Mouse (Mus musculus) kidney, adult 2 months (tissue): ENCODE data around the gene Reln. TPM values are rescaled to one million over a fixed set of nuclear protein-coding genes. Genes with fewer than 3 reads are reported as not detected.

ENCODE experiments used
- DNase-seq: peaks from one replicate; pipeline ENCODE4 v3.0.0; 2021
- H3K27ac ChIP-seq: fragments of 200-500 bp; 2 replicates; pipeline ENCODE4 v1.5.1; 2012; ENCODE audit warnings: low read depth, low read length, control low read depth, inconsistent platforms; ENCODE audit not compliant: insufficient read depth
- H3K27me3 ChIP-seq: fragments of 200-500 bp; replicated peaks from 2 replicates; pipeline ENCODE4 v1.6.1; 2012; ENCODE audit warnings: mild to moderate bottlenecking, moderate library complexity, low read length, inconsistent platforms; ENCODE audit not compliant: control insufficient read depth, insufficient read depth
- H3K36me3 ChIP-seq: fragments of 200-500 bp; 2 replicates; pipeline ENCODE4 v1.6.1; 2012; ENCODE audit warnings: mild to moderate bottlenecking, moderate library complexity, low read length, inconsistent platforms; ENCODE audit not compliant: control insufficient read depth, insufficient read depth
- H3K4me1 ChIP-seq: fragments of 200-500 bp; 2 replicates; pipeline ENCODE4 v1.6.1; 2011; ENCODE audit warnings: low read length; ENCODE audit not compliant: control insufficient read depth, insufficient read depth
- H3K4me3 ChIP-seq: fragments of 200-500 bp; 2 replicates; pipeline ENCODE4 v1.5.1; 2011; ENCODE audit warnings: mild to moderate bottlenecking, low read depth, low read length, control low read depth; ENCODE audit not compliant: insufficient read depth
- CTCF ChIP-seq: fragments of 200-500 bp; conservative IDR thresholded peaks from 2 replicates; pipeline ENCODE4 v1.5.1; 2011; ENCODE audit warnings: low read depth, mild to moderate bottlenecking, control low read depth, low read length, moderate library complexity, mixed read lengths; ENCODE audit not compliant: insufficient read depth, insufficient read length
- POLR2A ChIP-seq: fragments of 200-500 bp; IDR thresholded peaks from one replicate; pipeline ENCODE4 v1.6.1; 2011; ENCODE audit warnings: low read depth, low read length, control low read depth
- WGBS: fragments of 180-500 bp; shearing (Covaris S2); methylation state at CpG from one replicate; pipeline ENCODE4 v1.1.7; 2018; 5-methylcytosine and 5-hydroxymethylcytosine counted together
- polyA plus RNA-seq: library from polyadenylated mRNA; depleted of rRNA; stranded (reverse); fragments of >200 nt; gene quantifications from 2 replicates; pipeline ENCODE4 v1.2.3, GENCODE M21; 2012

Gene Reln
- polyA plus RNA-seq, 1 experiment, result 3.4 TPM

DNA sequence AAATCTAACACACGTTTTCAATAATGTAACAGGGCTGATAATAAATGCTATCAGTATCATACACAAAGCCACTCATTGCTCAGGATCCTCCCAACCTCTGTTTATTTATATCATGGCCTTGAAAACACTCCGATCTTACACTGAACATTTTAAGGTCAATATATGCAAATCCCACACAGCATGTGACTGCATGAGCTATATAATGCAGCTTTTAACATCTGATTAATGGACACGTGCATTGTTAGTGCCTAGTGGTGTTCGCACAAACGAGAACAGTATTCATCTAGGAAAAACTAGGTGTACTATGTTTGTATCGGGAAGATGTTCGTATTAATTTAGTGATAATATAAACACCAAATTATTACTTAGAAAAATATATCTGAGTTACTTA is 395.0 kb downstream of the Reln start:
- WGBS, result 88% methylated on average over 7 of the region's 7 CpGs
- Histone ChIP-seq H3K27me3 (no peaks in the 10 kb centered on the region), H3K36me3 (no peaks in the 10 kb centered on the region), H3K27ac (no peak overlapping the region), H3K4me3 (no peak overlapping the region), H3K4me1 (no peaks in the 10 kb centered on the region; the same call in 1 of the 2 replicates)
- no peak for TF ChIP-seq POLR2A
- TF ChIP-seq CTCF, result no peak
- no peak for DNase-seq

DNA sequence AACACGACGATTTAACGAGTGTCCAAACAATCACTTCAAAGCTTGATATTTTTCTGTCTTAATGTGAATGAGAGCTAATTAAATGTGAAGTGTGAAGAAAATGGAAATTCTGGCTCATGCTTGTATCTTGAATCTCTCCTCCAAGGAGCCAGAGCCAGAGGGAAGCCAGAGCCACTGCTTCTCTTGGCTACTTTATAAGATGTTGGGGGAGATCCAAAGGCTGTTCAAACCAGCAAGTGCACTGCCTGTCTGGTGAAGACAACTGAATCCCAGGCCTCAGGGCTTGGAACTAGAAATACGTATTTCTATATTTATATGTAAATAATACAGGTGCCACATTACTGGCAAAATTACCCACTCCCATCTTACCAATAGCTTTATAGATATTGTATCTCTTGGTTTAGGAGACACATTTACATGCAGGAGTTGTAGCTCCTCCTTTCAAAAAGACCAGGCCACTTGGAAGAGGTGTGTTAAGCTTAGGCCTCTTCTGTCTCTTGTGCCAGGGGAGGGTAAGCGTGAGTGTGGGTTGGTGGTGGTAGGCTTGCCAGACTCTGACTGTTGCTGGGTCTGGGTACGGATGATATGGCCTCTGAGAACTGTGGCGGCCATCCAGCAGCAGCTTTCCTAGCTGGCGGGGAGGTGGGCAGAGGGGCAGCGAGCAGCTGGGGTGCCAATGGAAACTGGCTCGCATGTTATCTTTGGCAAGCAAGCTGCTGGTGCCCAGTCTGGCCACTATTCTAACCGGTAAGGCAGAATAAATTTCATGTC is 395.6 kb downstream of the Reln start:
- no peak overlapping the region for H3K4me3 ChIP-seq
- H3K27me3 ChIP-seq, result no peaks in the 10 kb centered on the region
- TF ChIP-seq POLR2A, result no peak
- TF ChIP-seq CTCF, result no peak
- no peak overlapping the region; the same call in 1 of the 2 replicates for H3K27ac ChIP-seq
- 89% methylated on average over 11 of the region's 11 CpGs for WGBS
- no peaks in the 10 kb centered on the region; the same call in 1 of the 2 replicates for H3K4me1 ChIP-seq
- no peak for DNase-seq
- H3K36me3 ChIP-seq, result no peaks in the 10 kb centered on the region

DNA sequence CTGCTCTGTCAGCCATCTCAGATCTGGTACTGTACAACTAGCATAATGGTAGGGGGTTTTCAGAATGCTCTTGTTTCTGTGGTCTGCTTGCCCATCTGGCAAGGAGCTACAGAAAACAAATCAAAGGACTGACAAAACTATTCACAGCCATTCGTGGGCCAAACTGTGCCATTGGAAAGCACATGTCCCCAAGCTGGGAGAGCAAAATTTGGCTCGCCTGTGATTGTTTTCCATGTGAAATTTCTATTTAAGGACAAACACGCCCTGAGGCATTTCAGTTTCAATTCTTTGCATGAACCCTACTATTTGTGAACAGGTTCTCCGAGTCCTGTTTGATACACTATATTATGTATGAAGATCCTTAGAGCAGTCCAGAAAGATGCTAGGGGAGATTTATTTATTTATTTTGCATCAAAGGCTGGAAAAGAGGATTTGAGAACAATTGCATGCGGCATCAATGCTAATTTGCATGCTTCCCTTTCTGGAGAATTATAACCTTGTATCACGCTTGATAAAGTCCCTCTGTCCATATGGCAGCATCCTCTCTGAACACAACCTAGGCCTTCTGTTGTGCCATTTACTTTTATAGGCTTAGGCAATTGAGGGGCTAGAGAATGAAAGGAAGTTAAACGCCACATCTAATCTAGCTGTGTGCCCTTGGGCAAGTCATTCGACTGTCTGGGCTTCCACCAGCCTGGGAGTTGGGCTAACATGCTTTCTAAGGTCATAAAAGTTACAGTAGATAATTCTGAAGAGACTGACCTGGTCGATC is 396.7 kb downstream of the Reln start:
- H3K4me1 ChIP-seq, result no peaks in the 10 kb centered on the region; the same call in 1 of the 2 replicates
- H3K27me3 ChIP-seq, result no peaks in the 10 kb centered on the region
- WGBS, result 65% methylated on average over 9 of the region's 9 CpGs
- DNase-seq, result peak; percentile 62
- H3K27ac ChIP-seq, result peak overlapping the region; percentile 63; the same call in 1 of the 2 replicates
- no peak for TF ChIP-seq CTCF
- H3K36me3 ChIP-seq, result no peaks in the 10 kb centered on the region
- no peak overlapping the region for H3K4me3 ChIP-seq

- DNase-seq, result no peak
These were observed 399.9 kb downstream of the Reln start for GRCm38 (mm10) chr5:21944579-21944978.

GRCm38 (mm10) chr5:21939405-21939804 is 405.1 kb downstream of the Reln start:
- WGBS, result 75% methylated on average over 9 of the region's 9 CpGs
- H3K36me3 ChIP-seq, result no peaks in the 10 kb centered on the region
- no peaks in the 10 kb centered on the region for H3K27me3 ChIP-seq
- no peaks in the 10 kb centered on the region for H3K4me1 ChIP-seq
- TF ChIP-seq CTCF, result no peak
- TF ChIP-seq POLR2A, result no peak
- H3K27ac ChIP-seq, result no peak overlapping the region
- H3K4me3 ChIP-seq, result no peak overlapping the region
- DNase-seq, result no peak

More at GRCm38 (mm10) chr5:21944579-21944978, 399.9 kb downstream of the Reln start:
- 95% methylated on average over 1 of the region's 1 CpGs for WGBS
- no peak overlapping the region for H3K27ac ChIP-seq
- H3K4me1 ChIP-seq, result no peaks in the 10 kb centered on the region; the same call in 1 of the 2 replicates
- H3K4me3 ChIP-seq, result no peak overlapping the region
- H3K36me3 ChIP-seq, result no peaks in the 10 kb centered on the region
- no peak for TF ChIP-seq POLR2A
- no peak for TF ChIP-seq CTCF
- H3K27me3 ChIP-seq, result no peaks in the 10 kb centered on the region

DNA sequence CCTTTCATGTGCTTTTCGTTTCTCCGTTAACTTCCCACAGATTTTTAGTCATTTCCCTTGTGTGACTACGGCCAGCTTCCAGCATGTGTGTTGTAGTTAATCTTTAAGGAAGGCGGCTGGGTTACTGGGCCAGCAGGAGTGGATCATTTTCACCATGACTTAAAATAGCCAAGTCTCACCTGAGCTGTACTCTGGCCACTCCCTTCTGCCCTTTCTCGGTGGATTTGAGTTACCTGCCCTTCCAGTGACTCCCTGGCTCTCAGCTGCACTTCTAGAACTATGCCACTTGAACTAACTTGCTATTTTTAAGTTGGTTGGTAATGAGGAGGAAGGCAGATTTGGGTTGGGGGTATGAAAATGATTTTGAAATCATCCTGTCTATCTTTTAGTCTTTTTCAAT is 406.4 kb downstream of the Reln start:
- 24% methylated on average over 5 of the region's 5 CpGs for WGBS
- Histone ChIP-seq H3K36me3 (no peaks in the 10 kb centered on the region), H3K4me3 (no peak overlapping the region), H3K27ac (no peak overlapping the region), H3K27me3 (no peaks in the 10 kb centered on the region), H3K4me1 (no peaks in the 10 kb centered on the region)
- DNase-seq, result peak; percentile 47
- TF ChIP-seq CTCF, result no peak
- TF ChIP-seq POLR2A, result no peak

DNA sequence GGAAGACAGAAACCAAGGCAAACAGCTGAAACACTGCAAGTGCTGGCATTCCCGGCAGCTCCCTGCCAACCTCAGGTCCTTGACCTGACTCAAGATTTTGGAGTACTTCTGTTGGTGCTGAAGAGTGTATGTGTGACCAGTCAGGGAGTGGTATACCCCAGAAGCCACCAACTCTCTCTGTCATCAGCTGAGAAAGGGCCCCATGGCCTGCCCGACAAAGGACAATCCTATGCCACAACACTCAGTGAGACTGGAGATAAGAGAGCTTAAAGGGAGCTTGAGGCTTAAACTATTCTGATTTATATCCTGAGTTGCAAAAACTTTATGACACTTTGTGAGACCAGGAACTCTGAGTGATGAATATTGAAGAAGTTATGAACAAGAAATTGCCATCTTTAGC is 407.9 kb downstream of the Reln start:
- no peak overlapping the region for H3K27ac ChIP-seq
- no peak overlapping the region for H3K4me3 ChIP-seq
- no peaks in the 10 kb centered on the region for H3K27me3 ChIP-seq
- no peaks in the 10 kb centered on the region for H3K4me1 ChIP-seq
- H3K36me3 ChIP-seq, result no peaks in the 10 kb centered on the region
- WGBS, result 86% methylated on average over 2 of the region's 2 CpGs
- TF ChIP-seq CTCF (no peak), POLR2A (no peak)
- no peak for DNase-seq
